Mouse (Mus musculus) urinary bladder, postnatal 10 days (tissue): ENCODE results near the gene Zfp442.
"Not testable (repeated sequence)": the region's sequence is repeated elsewhere in the genome, so short reads cannot be mapped to it uniquely, and the experiment has no call there.

Source experiments
- DNase-seq: peaks from one replicate; pipeline ENCODE4 v3.0.0; 2022; ENCODE audit warnings: low spot score

Gene Zfp442

DNA sequence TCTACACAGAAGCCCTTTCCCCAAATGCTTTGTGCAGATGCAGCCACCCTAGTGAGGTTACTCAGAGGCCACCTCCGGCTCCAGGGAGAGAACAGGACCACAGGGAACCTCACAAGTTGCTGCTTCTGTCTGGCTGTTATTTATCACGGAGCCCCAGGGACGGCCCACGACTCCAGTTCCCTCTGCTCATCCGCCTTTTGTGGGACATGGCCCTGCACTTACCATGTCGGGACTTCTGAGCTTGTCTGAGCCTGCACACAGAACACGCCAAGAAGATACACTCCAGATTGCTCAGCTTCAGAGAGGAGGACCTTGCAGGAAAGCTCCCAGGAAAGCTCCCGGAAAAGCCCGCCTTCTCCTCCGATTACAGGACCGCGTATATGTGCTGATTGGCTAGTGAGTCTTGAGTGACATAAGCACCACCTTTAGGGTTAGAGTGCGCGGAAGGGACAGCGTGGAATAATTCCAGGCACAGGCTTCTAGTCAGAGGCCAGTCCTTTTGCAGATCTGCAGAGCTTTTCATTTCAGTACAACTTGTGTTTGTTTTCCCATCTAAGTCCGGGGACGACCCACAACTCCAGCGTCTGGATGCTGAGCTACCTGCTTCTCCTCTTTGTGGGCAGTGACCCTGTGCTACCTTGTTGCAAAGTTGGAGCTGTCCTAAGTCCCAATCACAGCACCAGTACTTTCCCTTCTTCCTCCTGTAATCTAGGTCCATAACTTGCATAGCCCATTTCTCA, at the start of gene Zfp442:
Gene Zfp442 (minus strand): TSS at position 307 of the 740 bp plus-strand sequence.
- peak; percentile 9 for DNase-seq

DNA sequence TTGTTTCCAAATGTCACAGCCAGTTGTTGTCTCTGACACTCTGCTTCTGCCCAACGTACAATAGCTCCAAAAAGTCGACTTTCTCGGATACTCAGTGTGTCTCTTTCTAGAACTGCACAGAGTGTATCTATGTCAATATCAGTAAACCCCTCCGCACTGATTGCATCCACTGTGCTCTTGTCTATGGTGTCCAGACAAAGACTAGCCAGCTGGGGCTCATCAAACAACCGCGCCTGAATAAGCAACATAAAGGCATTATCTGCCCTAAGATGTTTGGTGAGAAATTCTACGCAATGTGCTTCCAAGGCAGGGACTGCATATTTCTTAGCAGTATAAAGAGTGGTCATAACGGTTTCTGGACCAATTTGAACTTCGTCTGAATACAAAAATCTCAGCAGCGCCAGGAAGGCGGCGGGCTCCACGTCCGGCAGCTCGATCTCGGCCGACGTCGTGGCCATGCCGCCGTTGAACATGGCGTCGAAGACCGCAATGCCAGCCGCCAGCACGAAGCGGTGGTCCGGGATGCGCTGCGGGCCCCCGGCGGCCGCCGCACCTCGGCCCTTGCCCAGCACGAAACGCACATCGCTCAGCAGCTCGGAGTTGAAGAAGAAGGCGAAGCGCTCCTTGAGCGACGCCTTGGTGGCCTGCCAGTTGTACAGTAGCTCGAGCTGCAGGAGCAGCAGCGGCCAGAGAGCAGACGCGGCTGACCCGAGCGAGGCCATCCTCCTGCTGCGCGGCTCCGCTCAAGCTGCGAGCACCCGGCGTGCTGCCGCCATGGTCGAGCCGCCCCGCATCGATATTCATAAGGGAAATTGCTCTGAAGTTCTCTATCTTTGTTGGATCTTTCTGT, 49.1 kb upstream of the Zfp442 start:
- not testable (repeated sequence) for DNase-seq

DNA sequence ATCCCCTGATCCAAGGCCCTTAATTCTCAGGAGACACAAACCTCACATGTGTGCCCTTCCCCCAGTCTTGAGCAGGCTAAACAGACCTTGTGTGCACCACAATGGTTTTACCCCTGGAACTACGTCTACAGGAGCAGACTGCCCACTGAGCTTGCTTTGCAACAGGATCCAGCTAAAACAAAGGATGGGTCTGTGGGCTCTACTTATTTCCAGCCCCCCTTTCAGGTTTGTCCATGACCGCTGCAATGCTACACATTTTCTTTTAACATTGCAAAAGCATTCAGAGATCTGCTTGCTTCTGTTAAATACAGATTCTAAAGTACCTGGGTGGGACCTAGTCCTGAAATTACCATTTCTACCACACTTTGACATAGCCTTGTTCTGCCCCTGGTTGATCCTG, 41.7 kb upstream of the Zfp442 start:
- no peak for DNase-seq

DNA sequence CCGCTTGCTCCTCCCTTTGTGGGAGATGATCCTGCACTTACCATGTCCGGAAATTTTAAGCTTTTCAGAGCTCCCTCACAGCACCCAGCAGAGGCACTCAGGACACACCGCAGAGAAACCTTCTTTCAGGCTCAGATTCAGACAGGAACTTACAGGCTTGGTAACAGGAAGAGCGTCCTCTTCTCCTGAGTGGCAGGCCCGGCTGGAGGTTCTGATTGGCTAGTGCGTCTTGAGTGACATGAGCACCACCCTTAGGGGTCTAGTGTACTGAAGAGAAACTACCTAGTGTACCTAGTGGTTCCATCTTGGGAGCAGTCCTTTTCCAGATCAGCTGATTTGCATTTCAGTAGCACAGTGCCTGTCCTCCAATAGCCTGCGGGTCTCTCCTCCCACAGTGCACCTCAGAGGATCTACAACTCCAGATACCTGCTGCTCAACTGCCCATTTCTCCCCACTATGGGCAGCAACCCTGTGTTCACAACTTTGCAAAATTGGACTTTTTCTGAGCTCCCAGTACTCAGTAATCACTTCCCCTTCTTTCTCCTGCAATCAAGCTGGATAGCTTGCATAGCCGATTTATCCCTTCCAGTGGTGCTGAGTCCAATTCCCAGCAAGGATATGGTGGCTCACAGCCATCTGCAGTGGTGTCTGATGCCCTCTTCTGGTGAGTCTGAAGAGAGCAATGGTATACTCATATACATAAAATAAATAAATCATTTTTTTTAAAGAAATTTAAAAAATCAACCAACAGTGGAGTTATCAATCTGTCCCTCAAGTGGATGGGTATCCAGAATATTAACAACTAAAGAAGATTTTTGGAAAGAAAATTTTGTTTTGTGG, 33.9 kb upstream of the Zfp442 start, which contains the start of gene Zfp345:
Gene Zfp345 (minus strand): TSS at position 153 of the 840 bp plus-strand sequence.
- not testable (repeated sequence) for DNase-seq

DNA sequence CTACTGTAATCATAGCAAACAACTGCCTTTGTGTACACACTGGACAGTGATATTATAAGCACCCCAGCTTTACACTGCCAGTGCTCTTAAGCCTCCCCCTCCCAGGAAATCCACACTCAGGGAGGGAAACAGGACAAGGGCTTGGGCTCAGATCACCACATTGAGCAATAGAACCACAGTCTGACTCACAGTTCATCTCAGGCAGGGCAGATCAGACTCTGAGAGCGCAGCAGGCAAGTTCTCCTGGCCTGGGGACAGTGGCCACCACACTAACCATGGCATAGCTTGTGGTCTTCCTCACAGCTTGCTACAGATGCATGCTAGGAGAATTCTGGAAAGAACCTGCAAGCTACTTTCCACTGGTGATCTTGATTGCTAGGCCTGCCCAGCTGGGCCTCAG, 12.2 kb downstream of the Zfp442 start:
- not testable (repeated sequence) for DNase-seq

DNA sequence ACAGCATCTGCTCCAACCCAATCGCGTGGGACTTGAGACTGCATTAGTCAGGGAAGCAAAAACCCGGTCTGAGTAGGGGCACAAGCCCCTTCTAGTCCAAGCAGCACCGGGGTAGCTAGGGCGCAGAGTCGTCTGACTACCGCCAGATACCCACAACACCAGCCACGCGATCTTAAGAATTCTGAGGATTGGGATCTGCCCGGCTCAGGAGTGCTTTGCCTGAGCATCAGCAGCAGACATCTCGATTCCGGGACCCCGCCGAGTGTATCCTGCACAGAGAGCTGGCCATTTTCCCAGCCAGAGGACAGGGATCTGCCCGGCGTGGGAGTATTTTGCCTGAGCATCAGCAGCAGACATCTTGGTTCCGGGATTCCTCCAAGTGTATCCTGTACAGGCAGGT, 39.1 kb downstream of the Zfp442 start:
- not testable (repeated sequence) for DNase-seq

DNA sequence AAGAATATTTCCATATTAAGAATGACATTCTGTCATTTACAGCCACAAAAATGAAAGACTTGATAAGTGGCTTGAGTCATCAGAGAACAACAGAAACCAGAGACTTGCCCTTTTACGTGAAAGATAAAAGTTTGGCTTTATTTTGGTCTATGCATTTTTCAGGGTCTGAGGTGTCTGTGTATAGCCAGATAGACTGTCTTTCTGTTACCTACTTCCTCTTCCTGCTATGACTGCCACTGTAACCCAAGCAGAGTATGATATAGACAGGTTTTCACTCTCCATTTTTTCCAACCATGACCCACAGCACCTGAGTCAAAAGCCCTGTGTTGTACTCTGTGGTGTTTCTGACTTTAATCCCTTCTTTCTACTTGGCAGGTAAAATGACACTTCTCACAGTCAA, 61.1 kb downstream of the Zfp442 start:
- DNase-seq = no peak

DNA sequence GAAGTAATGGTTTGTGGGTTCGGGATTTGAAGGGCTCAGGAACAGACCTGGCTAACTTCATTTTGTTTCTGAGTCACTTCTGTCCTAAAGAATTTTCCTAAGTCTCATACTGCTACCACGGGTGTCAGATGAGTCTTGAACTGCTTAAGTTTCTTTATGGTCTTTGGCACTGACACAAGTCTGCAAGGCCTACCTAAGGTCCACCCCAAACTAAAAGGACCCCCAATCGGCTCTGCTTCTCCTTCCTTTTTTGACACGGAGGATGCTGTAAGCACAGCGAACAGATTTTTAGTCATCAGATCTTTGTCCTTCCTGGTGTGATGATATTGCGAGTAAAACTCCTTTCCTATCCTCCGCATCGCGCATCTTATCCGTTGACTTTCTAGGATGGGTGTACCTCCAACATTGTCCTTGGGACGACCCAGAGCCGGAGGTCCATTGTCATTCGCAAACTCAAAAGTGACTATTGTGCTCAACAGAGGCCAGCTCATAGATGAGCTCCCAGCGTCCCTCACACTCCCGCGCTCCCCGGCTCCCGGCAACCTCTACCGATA, 65.7 kb downstream of the Zfp442 start:
- not testable (repeated sequence) for DNase-seq

DNA sequence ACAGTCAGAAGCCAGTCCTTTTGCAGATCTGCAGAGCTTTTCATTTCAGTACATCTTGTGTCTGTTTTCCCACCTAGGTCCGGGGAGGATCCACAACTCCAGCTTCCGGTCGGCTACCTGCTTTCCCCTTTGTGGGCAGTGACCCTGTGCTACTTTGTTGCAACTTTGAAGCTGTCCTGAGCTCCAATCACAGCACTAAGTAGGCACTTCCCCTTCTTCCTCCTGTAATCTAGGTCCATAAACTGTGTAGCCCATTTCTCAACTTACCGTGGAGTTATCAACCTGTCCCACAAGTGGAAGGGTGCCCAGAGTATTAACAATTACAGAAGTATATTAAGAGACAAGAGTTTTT, 88.4 kb downstream of the Zfp442 start:
- no peak for DNase-seq

DNA sequence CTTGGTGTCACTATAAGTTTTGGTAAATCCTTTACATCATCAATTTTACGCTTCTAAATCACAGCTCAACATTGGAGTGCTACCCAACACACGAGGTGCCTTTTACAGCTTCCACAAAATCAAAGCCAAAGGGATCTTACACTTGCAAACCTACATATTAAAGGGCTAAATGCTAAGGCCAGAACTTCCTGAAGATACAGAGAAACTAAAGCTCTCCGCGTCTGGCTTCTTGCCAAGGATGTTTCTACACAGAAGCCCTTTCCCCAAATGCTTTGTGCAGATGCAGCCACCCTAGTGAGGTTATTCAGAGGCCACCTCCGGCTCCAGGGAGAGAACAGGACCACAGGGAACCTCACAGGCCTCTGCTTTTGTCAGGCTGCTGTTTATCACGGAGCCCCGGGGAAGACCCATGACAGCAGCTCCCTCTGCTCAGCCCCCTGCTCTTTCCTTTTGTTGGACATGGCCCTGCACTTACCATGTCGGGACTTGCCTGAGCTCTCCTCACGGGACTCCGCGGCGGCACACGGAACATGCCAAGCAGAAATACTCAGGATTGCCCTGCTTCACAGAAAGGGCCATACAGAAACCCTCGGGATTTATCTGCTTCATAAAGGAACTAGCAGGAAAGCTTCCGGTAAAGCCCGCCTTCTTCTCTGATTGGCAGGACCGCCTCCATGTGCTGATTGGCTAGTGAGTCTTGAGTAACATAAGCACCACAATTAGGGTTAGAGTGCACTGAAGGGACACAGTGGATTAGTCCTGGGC, 89.0 kb downstream of the Zfp442 start, which contains the start of gene 3300002I08Rik:
Gene 3300002I08Rik (minus strand): TSS at position 653 of the 765 bp plus-strand sequence.
- peak; percentile 50 for DNase-seq
